Mouse (Mus musculus): ENCODE measurements around the gene Hs3st3a1. TPM values are rescaled to one million over a fixed set of nuclear protein-coding genes. Genes with fewer than 3 reads are reported as not detected.

The Hs3st3a1 gene
- total and polyA plus RNA-seq, 3 experiments: 0.03 TPM; not detected in 2

GRCm38 (mm10) chr11:64481445-64481844 lies 46.3 kb downstream of the Hs3st3a1 start:
- Histone ChIP-seq H3K4me1 (ENCODE audit: control insufficient read depth in 1 of 2, insufficient read depth in 2 of 2, low read length in 2 of 2) (no peaks in the 10 kb centered on the region), H3K79me2 (ENCODE audit: control insufficient read depth, insufficient read depth, low read length, poor library complexity) (no peaks in the 10 kb centered on the region), H3K9ac (ENCODE audit: control insufficient read depth, low read depth, low read length, poor library complexity, severe bottlenecking) (no peak overlapping the region), H3K27ac (ENCODE audit: control insufficient read depth, low read depth, low read length) (no peak overlapping the region), H3K9me3 (replicated peaks; ENCODE audit: insufficient read depth, low read length) (no peaks in the 10 kb centered on the region), H3K36me3 (ENCODE audit: control insufficient read depth in 1 of 2, insufficient read depth in 2 of 2, low read length in 2 of 2) (no peaks in the 10 kb centered on the region), H3K27me3 (ENCODE audit: control insufficient read depth in 1 of 2, insufficient read depth in 2 of 2, low read length in 2 of 2) (no peaks in the 10 kb centered on the region; a peak in 1 of 4 replicates), H3K4me3 (ENCODE audit: control insufficient read depth in 1 of 2, insufficient read depth in 1 of 2, low read depth in 2 of 2, low read length in 2 of 2) (no peak overlapping the region)
- DNase-seq (ENCODE audit: low read depth, low spot score): no peak
- TF ChIP-seq ZNF384 (IDR thresholded peaks at IDR 0.05; ENCODE audit: low read depth, low read length): no peak
- TF ChIP-seq ZC3H11A (IDR thresholded peaks at IDR 0.05; ENCODE audit: low read depth, low read length): no peak
- TF ChIP-seq ETS1 (IDR thresholded peaks at IDR 0.05; ENCODE audit: low read depth, low read length): no peak
- no peak for TF ChIP-seq CHD2 (IDR thresholded peaks at IDR 0.05; ENCODE audit: low read length)
- no peak for TF ChIP-seq MAX (IDR thresholded peaks at IDR 0.05; ENCODE audit: low read length)
- no peak for TF ChIP-seq POLR2A (IDR thresholded peaks at IDR 0.05; ENCODE audit: control insufficient read depth in 1 of 2, insufficient read depth in 1 of 2, low read depth in 1 of 2, low read length in 2 of 2, poor library complexity in 1 of 2)
- TF ChIP-seq POLR2AphosphoS2 (IDR thresholded peaks at IDR 0.05; ENCODE audit: low read length): no peak
- no peak for TF ChIP-seq HCFC1 (IDR thresholded peaks at IDR 0.05; ENCODE audit: low read depth, low read length)
- no peak for TF ChIP-seq TCF12 (IDR thresholded peaks at IDR 0.05; ENCODE audit: low read depth, low read length)
- TF ChIP-seq UBTF (IDR thresholded peaks at IDR 0.05; ENCODE audit: borderline replicate concordance, insufficient read depth, low read depth, low read length): no peak
- TF ChIP-seq NELFE (IDR thresholded peaks at IDR 0.05; ENCODE audit: low read depth, low read length): no peak
- no peak for TF ChIP-seq KAT2A (conservative IDR thresholded peaks at IDR 0.05; ENCODE audit: low read depth, low read length)
- TF ChIP-seq NRF1 (IDR thresholded peaks at IDR 0.05; ENCODE audit: insufficient read depth, low read depth, low read length, poor library complexity, severe bottlenecking): no peak
- no peak for TF ChIP-seq CHD1 (IDR thresholded peaks at IDR 0.05; ENCODE audit: low read depth, low read length)
- no peak for TF ChIP-seq POLR2AphosphoS5 (IDR thresholded peaks at IDR 0.05; ENCODE audit: borderline replicate concordance, low read depth, low read length)

DNA sequence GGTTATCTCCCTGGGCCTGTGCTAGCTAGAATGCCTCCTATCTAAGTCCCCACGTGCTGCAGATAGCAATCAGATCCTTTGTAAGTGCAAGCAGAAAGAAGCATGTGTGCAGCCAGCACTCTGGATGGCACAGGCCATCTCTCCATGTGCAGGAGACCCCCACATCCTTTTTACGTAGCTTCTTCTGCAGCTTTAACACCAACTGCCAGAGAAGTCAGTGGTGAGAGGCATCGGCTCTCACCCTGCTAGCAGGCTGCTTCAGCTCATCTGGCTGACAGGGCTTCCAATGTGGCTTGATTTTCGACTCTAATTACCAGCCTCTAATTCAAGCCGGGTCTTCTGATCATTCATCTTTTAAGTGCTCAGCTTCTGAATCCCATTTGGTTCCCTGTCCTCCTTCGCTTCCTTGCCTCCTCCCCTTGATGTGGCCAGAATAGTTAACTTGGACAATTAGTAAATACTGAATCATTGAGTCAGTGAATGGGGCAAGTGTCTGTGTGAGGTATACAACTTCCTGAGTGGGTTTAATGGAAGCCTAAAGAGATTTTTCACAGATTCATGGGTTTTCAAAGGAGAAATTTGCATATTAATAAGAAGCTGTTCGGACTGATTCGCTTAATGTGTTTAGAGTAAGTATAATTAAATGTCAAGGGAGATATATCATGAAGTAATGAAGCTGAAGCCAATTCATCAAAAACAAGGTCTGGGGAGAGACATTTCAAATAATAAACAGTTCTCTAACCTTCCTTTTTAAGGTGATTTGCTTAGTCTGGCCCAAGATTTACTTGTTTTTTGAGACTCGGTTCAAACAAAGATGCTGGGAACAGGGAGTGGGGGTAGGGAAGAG lies 54.7 kb downstream of the Hs3st3a1 start:
- H3K27ac ChIP-seq (ENCODE audit: control insufficient read depth, low read depth, low read length): no peak overlapping the region

More for the DNA sequence above, 54.7 kb downstream of the Hs3st3a1 start:
- no peak for TF ChIP-seq HCFC1 (IDR thresholded peaks at IDR 0.05; ENCODE audit: low read depth, low read length)
- TF ChIP-seq MAFK (IDR thresholded peaks at IDR 0.05; ENCODE audit: borderline replicate concordance, low read depth, low read length): no peak
- no peak for TF ChIP-seq POLR2AphosphoS5 (IDR thresholded peaks at IDR 0.05; ENCODE audit: borderline replicate concordance, low read depth, low read length)
- no peak for TF ChIP-seq GABPA (IDR thresholded peaks at IDR 0.05; ENCODE audit: low read depth, low read length)
- no peak for TF ChIP-seq USF2 (IDR thresholded peaks at IDR 0.05; ENCODE audit: borderline replicate concordance in 1 of 2, insufficient read depth in 1 of 2, low read depth in 1 of 2, low read length in 2 of 2)
- TF ChIP-seq TAL1 (IDR thresholded peaks at IDR 0.05; ENCODE audit: low read length): no peak
- TF ChIP-seq ZMIZ1 (IDR thresholded peaks at IDR 0.05; ENCODE audit: low read depth, low read length): no peak
- TF ChIP-seq POLR2AphosphoS2 (IDR thresholded peaks at IDR 0.05; ENCODE audit: low read length): no peak
- no peak for TF ChIP-seq RAD21 (IDR thresholded peaks at IDR 0.05; ENCODE audit: low read depth, low read length)
- TF ChIP-seq MYB (IDR thresholded peaks at IDR 0.05; ENCODE audit: low read depth, low read length): no peak
- no peak for TF ChIP-seq USF1 (IDR thresholded peaks at IDR 0.05; ENCODE audit: low read depth, low read length)
- no peak for TF ChIP-seq BHLHE40 (IDR thresholded peaks at IDR 0.05; ENCODE audit: borderline replicate concordance, low read depth, low read length)
- H3K27me3 ChIP-seq (ENCODE audit: control insufficient read depth in 1 of 2, insufficient read depth in 2 of 2, low read length in 2 of 2): 0 out of 4 replicates have a peak, but pooled peaks cover 0 to 1% of the 10 kb centered on the region in 2 experiments
- no peaks in the 10 kb centered on the region for H3K79me2 ChIP-seq (ENCODE audit: control insufficient read depth, insufficient read depth, low read length, poor library complexity)
- no peaks in the 10 kb centered on the region for H3K4me1 ChIP-seq (ENCODE audit: control insufficient read depth in 1 of 2, insufficient read depth in 2 of 2, low read length in 2 of 2)
- no peaks in the 10 kb centered on the region for H3K36me3 ChIP-seq (ENCODE audit: control insufficient read depth in 1 of 2, insufficient read depth in 2 of 2, low read length in 2 of 2)
- DNase-seq (ENCODE audit: low read depth, low spot score): no peak
- H3K9ac ChIP-seq (ENCODE audit: control insufficient read depth, low read depth, low read length, poor library complexity, severe bottlenecking): no peak overlapping the region
- no peaks in the 10 kb centered on the region for H3K9me3 ChIP-seq (replicated peaks; ENCODE audit: insufficient read depth, low read length)
- H3K4me3 ChIP-seq (ENCODE audit: control insufficient read depth in 1 of 2, insufficient read depth in 1 of 2, low read depth in 2 of 2, low read length in 2 of 2): no peak overlapping the region

Measured in MEL (cell line).